Mouse (Mus musculus) left cerebral cortex, adult 18-20 months (tissue): ENCODE results near the gene Abhd17a. TPM values are rescaled to one million over a fixed set of nuclear protein-coding genes. Genes with fewer than 3 reads are reported as not detected.
"Not testable (repeated sequence)": the region's sequence is repeated elsewhere in the genome, so short reads cannot be mapped to it uniquely, and the experiment has no call there.

Source experiments
- DNase-seq, 2 experiments: peaks; one replicate each; pipeline ENCODE4 v3.0.0; 2021 to 2022; ENCODE audit warnings: low spot score in 2 of 2, mixed read lengths in 1 of 2
- total RNA-seq, 2 experiments: library from RNA; stranded (reverse); gene quantifications; 2 replicates each; pipeline ENCODE4 v1.2.3; 2021

Abhd17a gene
- total RNA-seq, 2 experiments from 2014 or later = 179 to 185 TPM

GRCm38 (mm10) chr10:80609269-80609924 is 19.3 kb upstream of the Abhd17a start:
- DNase-seq = no peak

GRCm38 (mm10) chr10:80608435-80608834 is 18.3 kb upstream of the Abhd17a start:
- DNase-seq = no peak

GRCm38 (mm10) chr10:80606737-80607350 is 16.7 kb upstream of the Abhd17a start:
- no peak for DNase-seq

- DNase-seq = no peak
These were observed 16.2 kb upstream of the Abhd17a start for GRCm38 (mm10) chr10:80606306-80606705.

DNA sequence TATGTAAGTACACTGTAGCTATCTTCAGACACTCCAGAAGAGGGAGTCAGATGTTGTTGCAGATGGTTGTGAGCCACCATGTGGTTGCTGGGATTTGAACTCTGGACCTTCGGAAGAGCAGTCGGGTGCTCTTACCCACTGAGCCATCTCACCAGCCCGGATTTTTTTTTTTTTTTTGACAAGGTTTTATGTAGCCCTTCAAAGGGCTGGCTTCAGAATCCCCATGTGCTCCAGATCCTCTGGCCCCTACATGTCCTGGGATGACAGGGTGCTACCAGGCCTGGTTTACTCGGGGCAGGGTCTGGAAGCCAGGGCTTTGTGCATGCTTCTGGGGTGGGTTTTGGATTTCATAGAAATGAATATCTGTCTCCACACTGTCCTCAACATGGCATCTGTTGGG is 15.6 kb upstream of the Abhd17a start, which contains the start of gene Gm49322:
Gm49322 (plus strand) TSS at position 301 of the 400 bp plus-strand sequence.
- not testable (repeated sequence) for DNase-seq

DNA sequence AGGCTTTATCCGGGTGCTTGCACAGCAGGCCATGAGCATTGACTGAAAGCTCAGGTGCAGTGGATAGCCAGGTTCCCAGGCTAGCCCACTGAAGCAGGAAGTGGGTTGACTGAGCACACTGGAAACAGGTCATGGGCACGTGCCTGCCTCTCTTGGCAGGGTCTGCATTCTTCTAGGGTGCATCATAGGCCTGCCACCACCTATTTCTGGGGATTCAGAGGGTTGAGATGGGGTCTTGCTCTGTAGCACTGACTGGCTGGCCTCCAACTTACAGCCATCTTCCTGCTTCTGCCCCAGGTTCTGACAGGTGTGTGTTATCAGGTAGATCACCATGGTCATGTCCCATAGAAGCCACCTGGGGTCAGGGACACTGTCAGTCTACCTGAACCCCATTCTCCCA is 14.8 kb upstream of the Abhd17a start:
- DNase-seq = no peak

DNA sequence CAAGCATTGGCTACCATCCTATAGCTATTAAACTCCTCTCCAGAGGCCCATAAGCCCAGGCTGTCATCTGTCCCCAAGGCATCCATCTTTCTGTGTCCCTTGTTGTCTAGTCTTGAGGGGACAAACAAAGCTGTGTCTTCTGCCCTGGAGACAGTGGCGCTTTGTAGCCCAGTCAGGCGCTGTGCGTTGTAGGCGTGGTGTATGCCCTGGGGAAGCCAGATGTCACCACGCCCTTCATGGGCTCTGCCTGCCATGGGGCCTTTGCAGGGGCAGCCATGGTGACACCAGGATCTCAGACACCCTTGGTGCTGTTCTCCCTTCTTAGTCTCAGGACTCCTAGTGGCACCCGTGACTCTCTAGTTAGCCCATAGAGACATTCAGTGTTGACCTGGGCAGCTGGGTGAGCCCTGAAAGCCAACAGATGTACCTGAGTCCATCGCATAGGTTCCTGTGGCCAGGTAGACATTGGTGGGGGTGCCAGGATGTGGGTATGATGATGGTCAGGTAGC is 13.9 kb upstream of the Abhd17a start:
- no peak for DNase-seq

GRCm38 (mm10) chr10:80603364-80603763 is 13.2 kb upstream of the Abhd17a start:
- no peak for DNase-seq

GRCm38 (mm10) chr10:80602698-80603325 is 12.7 kb upstream of the Abhd17a start, which contains the start of the genes Scamp4 and Adat3:
Scamp4 (plus strand) TSS chr10:80602872.
Adat3 (plus strand) TSS chr10:80602880.
- peak; percentile 95 to 96 for DNase-seq

DNA sequence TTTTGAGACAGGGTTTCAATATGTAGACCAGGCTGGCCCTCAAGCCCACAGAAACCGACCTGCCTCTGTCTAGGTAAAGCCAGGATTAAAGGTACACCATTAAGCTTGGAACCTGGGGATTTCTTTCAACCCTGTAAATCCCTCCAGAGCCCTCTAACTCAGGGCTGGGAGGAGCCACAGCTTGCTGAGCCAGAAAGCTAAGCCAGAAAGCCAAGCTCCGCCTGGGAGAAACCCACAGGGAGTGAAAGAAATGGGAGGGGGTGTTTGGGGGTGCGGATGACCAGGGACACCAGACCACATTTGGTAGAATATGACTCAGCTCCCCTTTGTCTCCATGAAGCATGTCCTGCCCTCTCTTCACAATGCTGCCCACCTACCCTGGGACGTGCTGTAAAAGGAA is 6.2 kb upstream of the Abhd17a start:
- no peak for DNase-seq

- peak in 1 of 2 experiments; percentile 29 for DNase-seq
These were observed 838 bp downstream of the Abhd17a start for GRCm38 (mm10) chr10:80589127-80589878.

GRCm38 (mm10) chr10:80587305-80587657 is 2.9 kb downstream of the Abhd17a start:
- DNase-seq = no peak

DNA sequence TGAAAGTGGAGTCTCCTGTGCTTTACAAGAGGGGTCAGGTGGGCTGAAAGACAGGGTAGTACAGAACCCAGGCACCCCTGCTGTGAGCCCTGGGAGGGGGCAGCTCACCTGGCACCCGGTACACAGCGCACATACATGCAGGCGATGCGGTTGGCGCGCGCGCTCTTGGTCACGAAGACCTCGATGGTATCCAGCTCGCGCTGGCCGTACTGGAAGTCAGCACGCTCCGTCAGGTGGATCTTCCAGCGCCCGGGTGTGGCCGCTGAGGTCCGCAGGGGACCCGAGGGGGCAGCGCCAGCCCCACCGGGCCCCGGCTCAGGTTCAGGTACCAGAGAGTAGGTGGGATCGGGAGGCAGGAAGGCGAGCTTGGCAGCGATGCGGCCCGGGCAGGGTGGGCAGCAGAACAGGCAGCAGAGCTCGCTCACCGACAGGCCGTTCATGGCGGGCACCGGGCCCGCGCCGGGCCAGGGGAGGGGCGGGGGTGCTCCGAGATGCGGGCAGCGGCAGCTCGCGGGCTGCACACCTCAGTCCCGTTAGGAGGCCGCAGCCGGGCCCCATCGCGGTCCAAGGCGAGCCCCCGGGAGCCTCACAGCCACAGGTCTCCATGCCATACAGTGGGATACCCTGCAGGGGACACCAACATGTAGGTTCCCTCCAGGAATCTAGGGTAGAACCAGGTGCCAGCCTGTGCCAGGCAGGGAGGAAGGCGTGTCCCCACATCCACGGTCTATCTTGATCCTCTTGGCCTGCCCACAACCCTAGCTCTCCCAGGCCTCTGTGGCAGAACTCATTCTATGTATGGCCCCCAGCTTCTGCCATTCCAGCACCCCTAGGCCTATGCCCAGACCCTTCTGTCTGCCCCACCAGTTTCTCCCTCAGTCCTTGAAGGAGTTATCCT is 3.5 kb downstream of the Abhd17a start:
- no peak for DNase-seq

DNA sequence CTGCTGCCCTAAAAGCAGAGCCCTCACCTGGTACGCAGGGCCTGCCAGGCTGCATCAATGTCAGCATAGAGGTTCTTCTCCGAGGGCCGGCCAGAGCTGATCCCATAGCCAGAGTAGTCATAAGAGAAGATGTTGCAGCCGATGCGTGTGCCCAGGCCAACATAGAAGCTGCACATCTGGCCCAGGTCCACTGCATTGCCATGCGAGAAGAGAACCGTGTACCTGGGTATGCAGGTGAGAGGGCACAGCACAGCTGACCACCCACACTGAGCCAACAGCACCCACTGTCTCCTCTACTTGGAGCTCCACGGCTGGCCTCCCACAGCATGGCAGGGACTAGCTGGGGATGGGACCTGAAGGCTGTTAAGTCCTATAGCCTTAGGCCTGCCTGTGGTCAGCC is 4.6 kb downstream of the Abhd17a start:
- no peak for DNase-seq

DNA sequence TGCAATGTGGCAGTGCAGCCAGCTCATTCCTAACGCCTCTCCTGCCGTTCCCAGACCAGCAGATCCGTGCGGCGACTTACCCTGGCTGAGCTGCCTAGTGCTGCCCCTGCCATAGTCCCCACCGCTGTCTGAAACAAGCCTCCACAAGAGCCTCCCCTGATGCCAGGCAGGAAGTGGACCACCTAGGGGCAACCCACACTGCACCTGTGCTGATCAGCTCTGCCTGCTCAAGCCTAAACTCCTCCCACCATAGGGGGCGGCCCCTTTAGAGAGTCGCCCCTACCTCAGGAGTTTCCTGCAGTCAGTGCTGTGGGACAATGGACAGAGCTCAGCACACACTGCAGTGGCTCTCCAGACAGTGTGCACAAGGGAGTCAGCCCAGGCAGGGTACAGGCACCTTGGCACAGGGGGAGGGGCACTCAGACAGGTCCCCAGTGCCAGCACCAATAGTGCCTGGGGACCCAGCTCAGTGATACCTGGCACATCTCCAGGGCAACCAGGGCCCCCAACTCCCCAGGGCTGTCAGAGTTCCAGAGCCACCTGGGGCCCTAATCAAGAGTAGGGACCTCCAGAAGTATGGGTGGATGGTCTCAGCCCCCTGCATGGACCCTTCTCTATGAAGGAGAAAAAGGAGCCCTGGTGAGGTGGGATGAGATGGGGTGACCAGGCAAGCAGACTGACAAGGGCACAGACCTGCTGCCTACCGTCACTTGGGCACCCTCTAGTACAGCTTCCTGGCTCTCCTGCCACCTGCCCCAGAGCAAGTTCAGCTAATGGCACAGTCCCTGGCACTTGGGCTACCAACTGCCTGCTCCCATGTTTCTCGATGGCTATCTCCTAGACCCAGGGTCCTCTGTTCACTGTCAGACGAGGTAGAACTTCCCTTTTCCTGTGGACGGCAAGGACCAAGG is 5.2 kb downstream of the Abhd17a start:
- DNase-seq = no peak

DNA sequence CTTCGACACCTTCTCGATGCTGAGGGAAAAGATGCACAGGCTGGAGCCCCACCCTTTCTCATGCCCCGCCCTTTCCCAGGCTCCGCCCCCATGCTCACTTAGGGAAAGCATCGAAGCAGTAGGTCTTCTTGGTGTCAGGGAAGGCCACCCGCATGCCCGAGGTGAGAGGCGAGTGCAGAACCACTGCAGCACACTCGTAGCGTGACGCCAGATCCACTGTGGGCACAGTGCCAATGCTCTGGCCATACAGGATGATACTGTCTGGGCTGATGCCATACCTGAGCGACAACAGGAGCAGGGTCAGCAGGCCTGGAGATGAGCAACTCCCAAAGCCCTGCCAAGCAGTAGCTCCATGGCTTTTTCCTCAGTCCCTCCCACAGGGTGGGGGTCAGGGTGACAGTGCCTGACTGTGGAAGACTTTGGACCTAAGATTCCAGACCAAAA is 6.1 kb downstream of the Abhd17a start:
- DNase-seq = no peak

GRCm38 (mm10) chr10:80583047-80583446 is 7.1 kb downstream of the Abhd17a start:
- DNase-seq = no peak

GRCm38 (mm10) chr10:80578911-80579310 is 11.2 kb downstream of the Abhd17a start:
- peak in 1 of 2 experiments; percentile 41 for DNase-seq

GRCm38 (mm10) chr10:80578131-80578750 is 11.9 kb downstream of the Abhd17a start:
- DNase-seq = peak; percentile 56 to 69
